Mouse (Mus musculus): ENCODE measurements around the gene Trhr2.

Gene Trhr2

DNA sequence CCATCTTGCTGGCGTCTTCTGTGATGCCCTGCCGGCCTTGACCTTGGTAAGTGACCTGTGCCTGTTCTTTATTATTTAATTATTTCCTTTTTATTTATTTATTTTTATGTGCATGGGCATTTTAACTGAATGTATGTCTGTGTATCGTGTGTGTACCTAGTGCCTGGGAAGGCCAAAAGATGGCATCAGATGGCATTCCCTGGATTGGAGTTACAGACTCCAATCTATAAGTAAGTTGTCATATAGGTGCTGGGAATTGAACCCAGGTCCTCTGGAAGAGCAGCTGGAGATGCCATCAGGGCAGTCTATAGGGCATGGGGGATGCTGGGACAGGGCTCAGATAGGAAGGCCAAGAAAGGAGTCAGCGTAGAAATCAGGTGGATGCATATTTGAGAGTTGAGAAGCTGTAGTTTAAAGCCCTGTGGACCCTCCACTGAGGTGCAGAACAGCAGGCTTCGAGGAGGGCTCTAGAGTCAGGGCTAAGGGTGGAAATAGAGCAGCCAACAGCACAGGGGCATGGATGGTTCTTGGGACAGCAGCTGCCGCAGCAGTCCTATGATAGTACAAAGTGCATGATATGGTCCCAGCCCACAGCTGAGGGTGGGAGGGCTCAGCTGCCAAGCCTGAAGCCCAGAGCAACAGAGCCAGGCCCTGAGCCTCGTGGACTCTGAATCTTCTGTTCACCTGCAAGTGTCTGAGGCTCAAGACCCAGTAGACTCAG, at the start of gene Trhr2:
Trhr2 (minus strand) TSS at position 51 of the 721 bp plus-strand sequence.
- no peak for DNase-seq (ENCODE audit: low read depth)

- DNase-seq (ENCODE audit: low read depth), result no peak
These were observed 47.1 kb upstream of the Trhr2 start for GRCm38 (mm10) chr8:122407678-122408077.

DNA sequence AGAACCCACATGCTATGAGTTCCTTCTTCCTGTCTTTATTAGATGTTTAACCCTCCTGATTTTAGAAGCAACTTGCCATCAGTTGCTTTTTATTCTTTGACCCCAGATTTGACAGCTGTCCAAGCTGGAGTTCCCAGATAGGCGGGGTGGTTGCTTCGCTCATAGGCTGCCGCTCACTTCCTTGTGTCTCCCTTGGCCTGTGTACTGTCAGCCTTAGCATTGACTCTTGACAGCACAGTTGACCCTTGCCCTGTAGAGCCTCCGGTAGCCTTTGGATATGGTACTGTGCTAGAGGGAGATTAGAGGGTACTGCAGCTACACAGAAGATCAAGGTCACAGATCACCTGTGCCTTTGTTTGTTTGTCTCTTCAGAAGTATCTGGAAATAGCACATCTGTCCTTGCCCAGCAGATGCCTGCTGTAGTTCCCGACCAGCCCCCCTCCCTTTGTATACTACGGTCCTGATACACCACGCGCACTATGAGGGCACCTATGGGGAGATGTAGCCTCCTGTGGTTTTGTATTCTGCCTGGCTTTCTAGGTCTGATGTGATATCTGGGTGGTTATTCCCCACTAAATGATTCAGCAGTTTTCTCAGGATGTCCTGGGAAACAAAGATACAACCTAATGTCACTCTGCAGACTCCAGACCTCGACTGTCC, 44.7 kb upstream of the Trhr2 start:
- DNase-seq (ENCODE audit: low read depth), result no peak

GRCm38 (mm10) chr8:122398186-122398585, 37.6 kb upstream of the Trhr2 start:
- DNase-seq (ENCODE audit: low read depth), result no peak

DNA sequence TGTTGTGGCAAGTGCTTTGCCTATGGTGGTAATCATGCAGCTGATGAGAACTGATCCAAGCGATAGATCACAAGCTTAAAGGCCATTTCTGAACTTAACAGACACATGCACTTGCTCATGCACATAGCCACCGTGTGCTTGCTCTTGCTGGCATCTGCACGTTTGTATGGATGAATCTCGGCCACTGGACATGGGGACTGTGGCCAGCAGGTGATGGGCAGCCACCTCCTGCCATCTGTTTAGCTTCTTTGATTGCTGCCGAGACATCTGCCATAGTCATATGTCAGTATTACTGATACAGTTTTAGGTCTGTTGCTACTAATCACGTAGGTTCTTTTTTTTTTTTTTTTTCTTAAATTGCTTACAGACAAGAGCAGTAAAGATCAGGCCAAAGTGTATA, 34.7 kb upstream of the Trhr2 start:
- no peak for DNase-seq (ENCODE audit: low read depth)

- DNase-seq (ENCODE audit: low read depth), result no peak
These were observed 33.2 kb upstream of the Trhr2 start for GRCm38 (mm10) chr8:122393717-122394116.

DNA sequence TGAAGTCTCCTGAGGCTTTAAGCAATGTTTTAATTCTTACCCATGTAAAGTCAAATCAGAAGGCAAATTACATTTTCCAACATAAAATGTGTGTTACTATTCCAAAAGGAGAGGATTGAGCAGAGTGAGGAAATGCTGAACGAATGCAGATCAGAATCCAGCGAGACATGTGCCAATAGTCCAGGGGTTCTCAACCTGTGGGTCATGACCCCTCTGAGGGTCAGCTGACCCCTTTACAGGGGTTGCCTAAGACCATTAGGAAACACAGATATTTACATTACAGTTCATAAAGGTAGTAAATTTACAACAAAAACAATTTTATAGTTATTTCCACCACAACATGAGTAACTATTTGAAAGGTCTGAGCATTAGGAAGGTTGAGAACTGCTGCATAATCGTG, 30.2 kb upstream of the Trhr2 start:
- no peak for DNase-seq (ENCODE audit: low read depth)

- peak; percentile 28 for DNase-seq (ENCODE audit: low read depth)
These were observed 28.8 kb upstream of the Trhr2 start for GRCm38 (mm10) chr8:122389357-122389756.

DNA sequence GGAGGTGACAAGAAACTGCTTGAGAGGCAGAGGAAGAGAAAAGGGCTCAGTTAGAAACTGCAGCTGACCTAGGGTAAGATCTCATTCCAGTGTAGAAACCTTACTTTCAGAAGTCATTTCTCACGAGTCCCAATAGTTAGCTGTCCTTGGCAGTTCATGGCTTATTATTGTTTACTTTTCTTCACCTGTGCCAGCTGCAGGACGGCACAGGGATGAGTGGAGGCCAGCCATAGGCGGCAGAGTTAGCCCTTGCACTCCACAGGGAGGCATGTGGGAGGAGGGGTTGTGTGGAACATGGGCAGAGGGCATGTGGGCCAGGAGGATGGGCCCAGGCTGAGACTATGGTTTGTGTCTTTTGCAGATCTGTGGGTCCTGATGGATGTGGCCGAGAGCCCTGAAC, 22.5 kb upstream of the Trhr2 start:
- no peak for DNase-seq (ENCODE audit: low read depth)

GRCm38 (mm10) chr8:122376365-122377231, 16.1 kb upstream of the Trhr2 start, which contains the start of gene Zc3h18:
Gene Zc3h18 (plus strand): TSS chr8:122376609.
- peak; percentile 100 for DNase-seq (ENCODE audit: low read depth)

DNA sequence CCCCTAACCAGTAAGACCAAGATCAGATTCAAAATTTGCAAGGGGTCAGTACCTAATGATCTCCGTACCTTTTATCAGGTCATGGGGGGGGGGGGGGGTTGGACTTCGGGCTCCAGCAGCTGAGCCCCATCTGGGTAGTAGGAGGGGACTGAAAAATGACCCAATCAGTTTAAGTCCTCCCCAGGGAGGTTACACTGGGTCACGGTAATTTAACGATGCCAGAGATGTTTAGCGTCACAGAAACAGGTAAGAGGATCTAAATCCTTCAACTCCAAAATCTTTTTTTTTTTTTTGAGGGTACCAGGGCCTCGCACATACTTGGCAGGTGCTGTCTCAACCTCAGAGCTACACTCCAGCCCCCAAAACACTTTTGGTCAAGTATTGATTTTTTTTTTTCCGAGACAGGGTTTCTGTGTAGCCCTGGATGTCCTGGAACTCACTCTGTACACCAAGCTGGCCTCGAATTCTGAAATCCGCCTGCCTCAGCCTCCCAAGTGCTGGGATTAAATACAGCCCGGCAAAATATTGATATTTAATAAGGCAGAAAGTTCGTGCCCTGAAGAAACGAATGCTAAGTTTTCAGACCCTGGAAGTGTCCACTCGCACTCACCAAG, 15.3 kb upstream of the Trhr2 start:
- DNase-seq (ENCODE audit: low read depth), result no peak

DNA sequence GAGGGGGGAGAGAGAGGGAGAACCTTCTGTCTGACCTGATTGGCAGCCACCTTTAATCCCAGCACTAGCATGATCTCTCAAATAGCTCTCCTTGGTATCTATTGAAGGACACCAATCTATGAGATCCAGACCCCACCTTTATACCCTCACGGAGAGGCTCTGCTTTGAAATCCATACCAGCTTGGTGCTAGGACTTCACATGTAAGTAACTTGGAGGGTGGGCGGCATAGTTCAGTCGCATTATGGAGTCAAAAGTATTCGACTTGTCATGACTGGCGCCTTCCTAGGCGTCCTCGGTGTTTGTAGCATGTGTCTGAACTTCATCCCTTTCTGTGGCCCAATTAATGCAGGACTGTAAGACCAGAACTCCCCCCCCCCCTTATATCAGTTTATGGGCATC, 14.8 kb upstream of the Trhr2 start:
- no peak for DNase-seq (ENCODE audit: low read depth)

DNA sequence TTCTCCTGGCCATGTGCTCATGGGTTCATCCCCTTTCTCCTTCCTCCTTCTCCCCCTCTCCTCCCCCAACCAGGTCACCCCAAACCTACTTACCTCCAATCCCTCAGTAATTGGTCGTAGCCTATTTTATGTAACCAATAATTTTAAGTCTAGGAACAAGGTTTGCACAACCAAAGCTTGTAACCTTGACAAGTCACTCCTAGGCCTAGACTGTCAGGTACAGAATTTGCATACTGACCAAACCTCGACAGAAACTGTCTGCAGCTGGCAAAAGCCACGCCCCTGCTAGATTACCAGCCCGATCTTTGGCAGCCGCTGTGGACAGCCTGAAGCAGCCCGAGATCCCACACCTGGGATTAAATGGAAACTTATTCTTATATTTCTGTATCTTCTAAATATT, 11.2 kb upstream of the Trhr2 start:
- DNase-seq (ENCODE audit: low read depth), result no peak

GRCm38 (mm10) chr8:122369665-122370064, 9.1 kb upstream of the Trhr2 start:
- peak; percentile 94 for DNase-seq (ENCODE audit: low read depth)

DNA sequence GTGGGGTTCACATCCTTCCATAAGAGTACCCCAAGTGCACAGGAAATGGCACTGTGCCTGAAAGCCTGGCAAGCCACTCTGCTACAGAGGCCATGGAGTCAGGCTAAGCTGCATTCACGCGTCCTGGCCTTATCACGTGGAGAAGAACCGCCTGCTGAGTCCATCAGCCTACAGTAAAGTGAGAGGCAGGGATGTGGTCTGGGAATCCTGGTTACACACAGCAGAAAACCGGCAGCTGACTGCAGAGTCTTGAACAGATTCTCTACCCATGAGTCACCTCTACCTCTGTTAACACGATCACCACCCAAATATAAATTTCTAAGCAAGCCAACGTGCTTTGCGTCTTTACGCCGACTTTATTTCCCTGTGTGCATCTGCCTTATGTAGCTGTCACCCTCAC, 7.9 kb upstream of the Trhr2 start:
- peak; percentile 69 for DNase-seq (ENCODE audit: low read depth)

GRCm38 (mm10) chr8:122362967-122363366, 2.4 kb upstream of the Trhr2 start:
- no peak for DNase-seq (ENCODE audit: low read depth)

GRCm38 (mm10) chr8:122362271-122362670, 1.7 kb upstream of the Trhr2 start:
- DNase-seq (ENCODE audit: low read depth), result peak; percentile 50

DNA sequence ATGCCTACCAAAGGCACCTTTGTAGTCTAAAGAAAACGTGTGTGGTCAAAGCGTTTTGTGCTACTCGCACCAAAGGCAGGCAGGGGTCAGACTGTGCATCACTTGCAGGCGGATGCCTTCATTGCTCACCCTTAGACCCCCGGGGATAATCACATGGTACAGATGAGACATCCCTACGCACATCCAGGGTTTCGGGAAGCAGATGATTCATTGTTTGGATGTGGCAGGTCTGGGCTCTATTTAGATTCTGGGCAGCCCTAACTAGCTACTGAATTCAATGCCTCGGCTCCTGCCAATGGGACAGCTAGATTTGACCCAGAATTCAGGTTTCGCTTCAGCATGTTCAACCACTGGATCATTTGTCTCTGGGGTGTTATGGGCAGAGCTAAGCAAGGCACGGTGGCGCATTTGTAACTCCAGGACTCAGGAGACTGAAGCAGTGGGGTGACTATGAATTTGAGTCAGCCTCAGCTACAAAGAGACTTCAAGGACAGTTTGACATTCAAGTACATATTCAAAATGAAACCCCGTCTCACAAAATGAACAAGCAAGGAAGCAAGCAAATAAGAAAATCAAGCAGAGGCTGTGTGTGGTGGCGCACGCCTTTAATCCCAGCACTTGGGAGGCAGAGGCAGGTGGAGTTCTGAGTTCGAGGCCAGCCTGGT, 1.3 kb downstream of the Trhr2 start:
- peak; percentile 82 for DNase-seq (ENCODE audit: low read depth)

GRCm38 (mm10) chr8:122357641-122358040, 2.9 kb downstream of the Trhr2 start:
- DNase-seq (ENCODE audit: low read depth), result no peak

DNA sequence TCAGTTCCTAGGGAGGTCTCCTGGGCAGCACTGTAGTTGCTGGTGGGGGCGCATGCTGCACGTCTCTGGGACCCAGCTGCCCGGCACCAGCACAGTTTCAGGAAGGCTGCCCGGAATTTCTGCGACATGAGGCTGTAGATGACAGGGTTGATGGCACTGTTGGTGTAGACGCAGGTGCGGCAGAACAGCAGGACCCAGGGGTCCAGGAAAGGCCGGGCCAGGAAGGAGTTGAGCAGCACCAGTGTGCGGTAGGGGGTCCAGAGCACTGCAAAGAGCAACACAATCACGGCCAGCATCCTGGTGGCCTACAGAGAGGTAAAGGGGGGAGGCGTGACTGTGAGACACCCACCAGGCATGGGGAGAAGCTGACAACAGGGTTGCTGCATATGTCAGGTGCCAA, 3.3 kb downstream of the Trhr2 start:
- DNase-seq (ENCODE audit: low read depth), result no peak
